Mouse (Mus musculus) frontal cortex, postnatal 36 days (tissue): ENCODE measurements around the gene Slc47a2.

Experiments used
- DNase-seq, 2 experiments: peaks; one replicate each; pipeline ENCODE4 v3.0.0; 2022; ENCODE audit warnings: low spot score in 2 of 2

The Slc47a2 gene

GRCm38 (mm10) chr11:61283414-61284049 lies 59.1 kb downstream of the Slc47a2 start:
- no peak for DNase-seq

DNA sequence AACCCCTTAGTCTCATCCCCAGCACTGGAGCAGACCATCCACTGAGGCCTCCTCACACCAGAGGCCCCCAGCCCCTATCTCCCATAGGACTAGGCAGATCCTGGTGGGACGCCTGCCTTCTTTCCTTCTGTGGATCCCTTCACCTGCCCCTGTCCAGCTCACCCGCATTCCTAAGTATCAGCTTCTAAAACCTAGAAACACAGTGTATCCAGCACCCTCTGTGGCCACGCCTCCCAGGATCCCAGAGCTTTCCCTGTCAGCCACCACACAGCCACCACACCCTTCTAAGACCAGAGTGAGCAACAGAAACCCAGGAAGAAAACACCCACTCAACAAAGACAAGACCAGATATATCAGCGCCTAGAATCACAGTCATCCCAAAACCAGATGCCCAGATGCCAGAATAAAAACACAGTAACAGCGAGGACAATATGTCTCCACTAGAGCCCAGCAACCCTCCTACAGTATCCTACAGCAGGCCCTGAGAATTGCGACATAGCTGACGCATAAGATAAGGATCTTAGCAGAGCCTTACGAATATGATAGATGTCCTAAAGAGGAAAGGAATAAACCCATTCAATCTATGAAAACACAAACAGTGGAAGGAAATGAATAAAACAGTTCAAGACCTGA lies 64.1 kb downstream of the Slc47a2 start:
- DNase-seq = no peak

DNA sequence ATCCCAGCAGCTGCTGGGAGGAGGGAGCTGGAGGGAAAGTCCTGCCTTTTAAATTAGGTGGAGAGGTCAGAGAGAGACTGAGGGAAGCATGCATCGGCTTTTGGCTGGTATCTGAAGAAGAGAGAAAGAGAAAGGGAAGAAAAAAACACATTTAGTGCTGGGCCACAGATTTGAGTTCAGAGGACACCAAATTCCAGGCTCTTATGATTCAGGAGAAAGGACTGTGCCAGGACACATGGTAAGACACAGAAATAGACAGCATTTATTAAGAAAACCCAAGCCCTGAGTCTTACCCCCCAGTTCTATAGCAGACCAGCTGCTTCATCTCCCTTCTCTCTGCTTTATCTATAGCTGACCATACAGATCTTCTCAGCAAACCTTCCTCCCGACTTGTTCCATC lies 64.7 kb downstream of the Slc47a2 start:
- no peak for DNase-seq

GRCm38 (mm10) chr11:61276482-61276881 lies 66.2 kb downstream of the Slc47a2 start:
- no peak for DNase-seq

GRCm38 (mm10) chr11:61275106-61275505 lies 67.6 kb downstream of the Slc47a2 start:
- no peak for DNase-seq

DNA sequence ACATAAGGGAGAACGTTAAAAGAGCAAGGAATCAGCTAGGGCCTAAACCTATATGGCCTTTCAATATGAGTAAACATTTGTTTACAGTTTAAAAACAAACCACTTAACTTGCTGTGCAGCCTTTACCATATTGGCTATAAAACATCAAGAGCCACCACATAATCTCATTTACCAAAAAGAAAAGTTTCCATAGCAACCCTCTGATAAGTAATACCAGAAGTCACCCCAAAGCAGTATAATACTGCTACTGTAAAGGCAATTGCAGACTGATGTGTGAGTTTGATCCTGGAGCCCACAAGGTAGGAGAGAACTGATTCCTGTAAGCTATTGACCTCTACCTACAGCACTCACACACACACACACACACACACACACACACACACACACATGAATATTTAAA lies 68.2 kb downstream of the Slc47a2 start:
- no peak for DNase-seq

DNA sequence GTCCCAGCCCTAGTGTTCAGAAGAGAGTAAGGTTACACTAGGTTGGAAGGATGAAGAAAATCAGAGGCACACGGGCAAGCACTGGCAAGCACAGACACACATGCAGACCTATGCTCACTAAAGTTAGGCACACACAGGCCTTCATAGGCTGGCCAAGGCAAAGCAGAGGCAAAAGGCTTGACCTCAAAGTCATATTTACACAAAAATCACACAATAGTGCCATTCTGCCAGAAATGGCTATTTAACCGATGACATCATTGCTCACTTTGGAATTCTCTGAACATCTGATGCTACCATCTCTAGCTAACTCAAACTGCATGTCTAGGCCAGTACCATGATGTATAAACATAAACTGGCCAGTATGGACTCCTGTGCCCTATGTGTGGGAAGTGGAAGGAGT lies 68.7 kb downstream of the Slc47a2 start:
- no peak for DNase-seq

GRCm38 (mm10) chr11:61271612-61272011 lies 71.0 kb downstream of the Slc47a2 start:
- no peak for DNase-seq

DNA sequence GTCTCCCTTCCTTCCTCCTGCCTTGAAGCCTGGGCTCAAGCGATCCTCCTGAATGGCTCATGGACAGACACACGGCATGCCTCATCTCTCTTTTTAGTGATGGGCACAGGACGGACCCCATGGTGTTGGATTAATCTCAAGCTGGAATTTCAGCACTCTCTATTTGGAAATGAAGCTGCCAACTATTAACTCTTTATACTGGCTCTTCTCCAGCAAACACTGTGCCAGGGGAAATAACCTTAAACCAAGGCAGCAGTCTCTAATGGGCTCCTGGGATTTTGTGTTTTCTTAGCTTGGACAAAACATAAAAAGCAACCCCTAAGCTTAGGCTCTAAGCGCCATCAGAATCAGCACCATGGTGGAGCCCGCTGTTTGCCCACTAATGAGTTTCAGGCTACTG lies 72.3 kb downstream of the Slc47a2 start:
- no peak for DNase-seq

- no peak for DNase-seq
These were observed 73.9 kb downstream of the Slc47a2 start for GRCm38 (mm10) chr11:61268626-61269349.

DNA sequence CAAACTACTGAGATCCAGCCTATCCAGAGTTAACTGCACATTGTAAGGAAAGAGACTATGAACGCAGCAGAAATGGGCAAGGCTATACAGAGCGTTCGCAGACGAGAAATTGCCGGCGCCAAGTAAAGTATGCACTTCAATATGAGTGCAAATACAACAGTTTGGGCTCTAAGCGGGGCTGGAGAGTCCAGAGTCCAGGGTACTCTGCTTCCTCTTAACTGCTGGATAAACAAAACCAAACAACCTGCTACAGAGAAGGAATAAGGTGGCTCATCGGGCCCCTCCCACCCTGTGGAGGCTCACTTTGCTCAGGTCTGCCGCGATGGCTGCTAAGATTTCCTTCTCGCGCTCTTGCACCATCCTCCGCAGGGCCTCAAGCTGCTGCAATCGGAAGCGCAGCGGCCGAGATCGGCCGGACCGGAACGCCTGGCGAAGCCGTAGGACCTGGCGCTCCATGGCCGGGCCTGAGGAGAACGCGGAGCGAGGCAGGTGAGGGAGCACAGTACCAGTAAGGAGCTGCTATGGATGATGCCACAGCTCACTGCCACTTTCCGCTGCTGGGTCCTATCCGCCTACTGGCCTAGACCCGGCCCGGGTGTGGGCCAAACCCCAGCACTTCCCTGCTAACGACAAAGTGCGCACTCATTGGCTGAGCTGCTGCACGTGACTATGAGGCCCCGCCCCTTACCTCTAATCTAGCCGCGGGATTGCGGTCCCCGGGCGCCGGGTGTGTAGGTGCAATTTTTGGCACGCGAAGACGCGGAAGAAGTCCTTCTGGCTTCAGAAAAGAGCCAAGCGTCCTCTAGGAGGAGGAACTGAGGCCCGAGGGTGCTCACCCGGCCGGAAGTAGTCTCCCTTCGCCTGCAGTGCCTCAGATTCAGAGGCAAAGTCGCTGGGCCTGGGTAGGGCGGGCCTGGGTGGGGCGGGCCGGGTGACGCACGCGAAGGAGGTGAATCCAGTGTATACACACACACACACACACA lies 75.8 kb downstream of the Slc47a2 start, which contains the start of gene Aldh3a2:
TSS of gene Aldh3a2 (minus strand) at position 914 of the 983 bp plus-strand sequence.
- DNase-seq = peak; percentile 94 to 95

GRCm38 (mm10) chr11:61263841-61264240 lies 78.8 kb downstream of the Slc47a2 start:
- no peak for DNase-seq

GRCm38 (mm10) chr11:61262516-61262915 lies 80.1 kb downstream of the Slc47a2 start:
- no peak for DNase-seq

GRCm38 (mm10) chr11:61259106-61259505 lies 83.6 kb downstream of the Slc47a2 start:
- DNase-seq = no peak

DNA sequence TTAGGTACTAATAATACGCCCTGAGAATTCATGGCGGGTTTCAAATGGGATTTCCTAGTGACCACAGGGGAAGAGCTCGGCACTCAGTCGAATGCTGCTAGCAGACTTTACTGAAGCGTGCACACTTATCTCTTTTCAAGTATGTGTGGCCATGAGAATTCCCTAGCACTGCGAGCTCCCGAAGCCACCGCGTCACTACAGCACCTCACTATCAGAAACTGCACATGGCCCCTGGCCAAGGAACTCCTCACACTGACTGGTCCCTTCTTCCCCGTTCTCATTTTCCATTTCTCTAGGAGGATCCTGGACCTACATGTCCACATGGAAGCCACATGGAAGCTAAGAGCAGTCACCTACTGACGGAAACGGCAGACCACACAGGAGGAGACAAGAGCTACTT lies 89.9 kb downstream of the Slc47a2 start:
- DNase-seq = no peak

GRCm38 (mm10) chr11:61251741-61252140 lies 90.9 kb downstream of the Slc47a2 start:
- DNase-seq = no peak
